Mouse (Mus musculus): ENCODE results near the gene Wdtc1.
A peak's percentile ranks its signal among the peaks of the same experiment; 100 is the strongest.

The Wdtc1 gene

GRCm38 (mm10) chr4:133251214-133251613 is 102.1 kb downstream of the Wdtc1 start:
- DNase-seq (ENCODE audit: low read depth, low spot score), result no peak

- peak; percentile 54 for DNase-seq (ENCODE audit: low read depth, low spot score)
These were observed 102.7 kb downstream of the Wdtc1 start for GRCm38 (mm10) chr4:133250609-133251008.

- DNase-seq (ENCODE audit: low read depth, low spot score), result no peak
These were observed 105.4 kb downstream of the Wdtc1 start for GRCm38 (mm10) chr4:133247806-133248449.

GRCm38 (mm10) chr4:133247072-133247471 is 106.2 kb downstream of the Wdtc1 start:
- no peak for DNase-seq (ENCODE audit: low read depth, low spot score)

- no peak for DNase-seq (ENCODE audit: low read depth, low spot score)
These were observed 109.0 kb downstream of the Wdtc1 start for GRCm38 (mm10) chr4:133244289-133244688.

- DNase-seq (ENCODE audit: low read depth, low spot score), result no peak
These were observed 109.7 kb downstream of the Wdtc1 start for GRCm38 (mm10) chr4:133243538-133243937.

GRCm38 (mm10) chr4:133242710-133243109 is 110.6 kb downstream of the Wdtc1 start:
- no peak for DNase-seq (ENCODE audit: low read depth, low spot score)
